Mouse (Mus musculus) E14TG2a.4 (cell line): Measurements from ENCODE around the gene Gm26920.
A peak's percentile ranks its signal among the peaks of the same experiment; 100 is the strongest.

ENCODE experiments used
- H3K27me3 ChIP-seq: 2 replicates; pipeline ENCODE4 v1.6.1; 2014; ENCODE audit warnings: low read length, control low read depth; ENCODE audit not compliant: insufficient read depth
- H3K36me3 ChIP-seq: 2 replicates; pipeline ENCODE4 v1.6.1; 2014; ENCODE audit warnings: low read length, control low read depth; ENCODE audit not compliant: insufficient read depth
- H3K4me1 ChIP-seq: replicated peaks from 2 replicates; pipeline ENCODE4 v1.6.1; 2014; ENCODE audit warnings: low read depth, low read length, control low read depth
- H3K4me3 ChIP-seq: replicated peaks from 2 replicates; pipeline ENCODE4 v1.5.1; 2014; ENCODE audit warnings: mild to moderate bottlenecking, low read length
- H3K9me3 ChIP-seq: 2 replicates; pipeline ENCODE4 v1.6.1; 2014; ENCODE audit warnings: low read length, control low read depth
- CTCF ChIP-seq: conservative IDR thresholded peaks from 2 replicates; pipeline ENCODE4 v1.5.1; 2014; ENCODE audit warnings: low read length
- NANOG ChIP-seq: IDR thresholded peaks from 2 replicates; pipeline ENCODE4 v1.6.1; 2014; ENCODE audit warnings: borderline replicate concordance, low read length, mixed read lengths
- POU5F1 ChIP-seq: IDR thresholded peaks from 2 replicates; pipeline ENCODE4 v1.6.1; 2014; ENCODE audit warnings: low read length, borderline replicate concordance

Gm26920 gene

GRCm38 (mm10) chr7:30072146-30073028, 17.8 kb downstream of the Gm26920 start, which contains the start of gene Zfp82:
Gene Zfp82, minus strand, starts transcription at chr7:30072900.
- no peaks in the 10 kb centered on the region for H3K27me3 ChIP-seq
- peak within 1 kb of the TSS; percentile 96 for H3K4me3 ChIP-seq
- H3K4me1 ChIP-seq: peaks cover 12% of the 10 kb centered on the region
- no peaks in the 10 kb centered on the region for H3K9me3 ChIP-seq
- peaks cover 51% of the 10 kb centered on the region for H3K36me3 ChIP-seq
- TF ChIP-seq NANOG (no peak), CTCF (no peak), POU5F1 (no peak)

- Histone ChIP-seq H3K9me3 (peaks cover under 1% of the 10 kb centered on the region; the same call in 1 of the 2 replicates), H3K36me3 (peaks cover 68% of the 10 kb centered on the region), H3K4me1 (peaks cover 21% of the 10 kb centered on the region), H3K27me3 (no peaks in the 10 kb centered on the region), H3K4me3 (no peak overlapping the region)
- TF ChIP-seq CTCF: peak; percentile 71
- TF ChIP-seq POU5F1: no peak
These were observed 25.6 kb downstream of the Gm26920 start for GRCm38 (mm10) chr7:30064622-30065021.

DNA sequence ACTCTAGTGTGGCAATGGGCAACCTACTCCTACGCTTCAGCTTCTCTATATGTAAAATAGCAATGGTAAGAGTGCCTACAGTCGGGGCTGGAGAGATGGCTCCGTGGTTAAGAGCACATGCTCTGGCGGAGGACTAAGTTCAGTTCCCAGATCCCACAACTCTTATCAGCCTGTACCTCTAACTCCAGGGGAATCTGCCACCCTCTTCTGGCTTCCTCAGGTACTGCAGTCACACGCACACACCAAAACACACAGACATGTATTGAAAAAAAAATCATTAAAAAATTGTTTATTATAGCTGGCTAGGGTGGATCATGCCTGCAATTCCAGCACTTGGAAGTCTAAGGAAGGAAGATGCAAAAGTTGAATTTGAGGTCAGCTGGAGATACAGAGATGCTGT, 27.7 kb downstream of the Gm26920 start:
- TF ChIP-seq POU5F1 (no peak), CTCF (peak; percentile 95), NANOG (no peak)
- H3K27me3 ChIP-seq: no peaks in the 10 kb centered on the region

GRCm38 (mm10) chr7:30060341-30060740, 29.9 kb downstream of the Gm26920 start:
- Histone ChIP-seq H3K4me1 (peaks cover 20% of the 10 kb centered on the region), H3K9me3 (peaks cover 5% of the 10 kb centered on the region; the same call in 1 of the 2 replicates), H3K36me3 (peaks cover 74% of the 10 kb centered on the region), H3K27me3 (no peaks in the 10 kb centered on the region), H3K4me3 (no peak overlapping the region)
- TF ChIP-seq POU5F1: no peak
- TF ChIP-seq CTCF: no peak

More for the DNA sequence above, 27.7 kb downstream of the Gm26920 start:
- Histone ChIP-seq H3K9me3 (peaks cover 5% of the 10 kb centered on the region; the same call in 1 of the 2 replicates), H3K4me3 (peak overlapping the region; percentile 18; the same call in 1 of the 2 replicates), H3K4me1 (peaks cover 21% of the 10 kb centered on the region), H3K36me3 (peaks cover 68% of the 10 kb centered on the region)

- no peaks in the 10 kb centered on the region for H3K27me3 ChIP-seq
- H3K36me3 ChIP-seq: peaks cover 30% of the 10 kb centered on the region
- TF ChIP-seq CTCF: no peak
- TF ChIP-seq NANOG: no peak
- no peak for TF ChIP-seq POU5F1
- no peaks in the 10 kb centered on the region for H3K9me3 ChIP-seq
- no peak overlapping the region for H3K4me3 ChIP-seq
- peaks cover 17% of the 10 kb centered on the region for H3K4me1 ChIP-seq
These were observed 36.6 kb downstream of the Gm26920 start for GRCm38 (mm10) chr7:30053591-30053990.

DNA sequence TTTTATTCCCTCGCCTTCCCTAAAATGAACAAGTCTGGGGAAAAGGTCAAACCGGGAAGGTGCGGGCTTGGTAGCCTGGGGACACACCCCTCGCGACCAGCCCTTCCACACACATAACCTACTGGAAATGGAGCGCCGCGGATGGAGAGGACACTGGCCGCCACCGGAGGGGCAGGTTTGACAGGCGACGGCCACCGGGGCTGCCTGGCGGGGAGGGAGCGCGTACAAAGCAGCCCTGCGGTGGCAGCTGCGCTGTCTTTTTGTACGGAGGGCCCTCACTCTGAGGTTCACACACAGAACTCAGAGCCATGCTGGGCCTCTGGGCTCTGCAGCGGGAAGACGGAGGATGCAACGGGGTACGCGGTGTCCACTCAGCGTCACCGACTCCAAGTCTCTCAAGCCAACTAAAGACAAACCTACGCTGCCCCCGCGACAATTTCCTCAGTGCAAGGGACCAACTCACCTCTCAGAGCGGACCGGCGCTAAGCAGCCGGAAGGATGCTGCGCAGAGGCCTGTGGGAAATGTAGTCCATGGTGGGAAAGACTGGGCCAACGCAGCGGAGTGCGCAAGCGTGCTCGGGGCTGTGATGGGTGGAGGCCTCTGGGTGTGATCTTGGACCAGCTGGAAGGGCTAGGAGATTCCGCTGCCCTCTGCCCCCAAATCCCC, 39.2 kb downstream of the Gm26920 start, which contains the start of gene Zfp14:
Gene Zfp14, minus strand, starts transcription at position 499 of the 667 bp plus-strand sequence.
- TF ChIP-seq POU5F1 (no peak), NANOG (no peak), CTCF (no peak)
- H3K4me1 ChIP-seq: peaks cover 17% of the 10 kb centered on the region
- H3K9me3 ChIP-seq: no peaks in the 10 kb centered on the region
- H3K4me3 ChIP-seq: peak within 1 kb of the TSS; percentile 88
- peaks cover 9% of the 10 kb centered on the region for H3K36me3 ChIP-seq
- H3K27me3 ChIP-seq: no peaks in the 10 kb centered on the region

DNA sequence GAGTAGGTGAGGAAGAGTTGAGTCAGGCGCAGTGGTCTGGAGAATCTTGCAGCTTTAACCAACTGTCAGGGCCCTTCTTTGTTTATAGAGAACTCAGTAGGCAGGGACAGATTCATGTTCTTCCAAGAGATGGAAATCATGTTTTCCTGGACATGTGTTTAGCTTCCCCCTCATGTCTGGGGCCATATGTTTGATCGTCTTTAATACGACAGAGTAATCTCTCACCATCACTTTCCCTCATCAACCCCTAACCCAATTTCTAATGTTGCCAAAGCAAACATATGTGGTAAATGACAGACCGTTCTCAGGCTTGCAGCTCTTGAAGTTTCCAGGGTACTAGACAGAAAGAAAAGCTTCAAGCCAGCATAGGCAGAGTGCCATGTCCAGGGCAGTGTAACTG, 42.1 kb downstream of the Gm26920 start:
- no peak overlapping the region for H3K4me3 ChIP-seq
- peaks cover 13% of the 10 kb centered on the region for H3K36me3 ChIP-seq
- TF ChIP-seq POU5F1 (no peak), NANOG (no peak), CTCF (no peak)
- no peaks in the 10 kb centered on the region for H3K9me3 ChIP-seq
- peaks cover 14% of the 10 kb centered on the region for H3K4me1 ChIP-seq
- no peaks in the 10 kb centered on the region for H3K27me3 ChIP-seq

DNA sequence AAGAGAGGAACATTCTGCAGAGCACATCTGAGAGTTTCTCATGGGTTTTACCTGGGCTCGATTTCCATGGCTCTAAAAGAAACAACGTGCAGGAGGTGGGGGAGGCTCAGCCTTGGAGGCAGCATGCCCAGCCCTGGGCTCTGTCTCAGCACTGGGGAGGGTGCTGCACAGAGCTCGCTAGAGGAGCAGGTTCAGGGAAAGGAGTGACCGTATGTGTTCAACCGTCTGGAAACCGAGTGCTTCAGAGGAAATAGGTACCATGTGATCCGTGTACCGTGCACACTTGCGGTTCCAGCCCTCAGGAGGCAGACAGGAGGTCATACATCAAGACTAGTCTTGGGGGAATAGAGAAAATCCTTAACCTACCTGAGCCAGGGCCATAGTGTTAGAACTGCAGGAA, 45.9 kb downstream of the Gm26920 start:
- TF ChIP-seq CTCF: no peak
- no peak for TF ChIP-seq NANOG
- no peak for TF ChIP-seq POU5F1
- Histone ChIP-seq H3K36me3 (peaks cover 25% of the 10 kb centered on the region), H3K4me1 (peaks cover 7% of the 10 kb centered on the region), H3K4me3 (no peak overlapping the region), H3K9me3 (no peaks in the 10 kb centered on the region), H3K27me3 (no peaks in the 10 kb centered on the region)

DNA sequence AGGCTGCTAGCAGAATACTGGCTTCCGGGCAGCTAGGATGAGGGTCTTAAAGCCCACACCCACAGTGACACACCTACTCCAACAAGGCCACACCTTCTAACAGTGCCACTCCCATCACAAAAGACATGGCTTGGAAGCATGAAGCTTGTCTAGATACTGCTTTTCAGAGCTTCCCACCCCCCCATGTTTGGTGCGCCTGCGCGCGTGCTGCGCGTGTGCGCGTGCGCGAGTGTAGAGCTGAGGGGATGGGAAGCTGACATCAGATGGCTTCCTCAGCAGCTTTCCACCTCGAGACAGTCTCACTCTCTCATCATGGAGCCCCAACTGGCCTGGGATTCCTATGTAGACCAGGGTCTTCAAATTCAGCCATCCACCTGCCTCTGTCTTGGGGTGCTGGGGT, 55.9 kb downstream of the Gm26920 start:
- peak overlapping the region; percentile 61 for H3K4me3 ChIP-seq
- H3K27me3 ChIP-seq: no peaks in the 10 kb centered on the region
- H3K36me3 ChIP-seq: peaks cover 50% of the 10 kb centered on the region
- H3K4me1 ChIP-seq: peaks cover 62% of the 10 kb centered on the region
- TF ChIP-seq CTCF (no peak), POU5F1 (no peak), NANOG (no peak)
- H3K9me3 ChIP-seq: no peaks in the 10 kb centered on the region
